Mouse (Mus musculus): ENCODE results near the gene Gucy2d.

The Gucy2d gene

DNA sequence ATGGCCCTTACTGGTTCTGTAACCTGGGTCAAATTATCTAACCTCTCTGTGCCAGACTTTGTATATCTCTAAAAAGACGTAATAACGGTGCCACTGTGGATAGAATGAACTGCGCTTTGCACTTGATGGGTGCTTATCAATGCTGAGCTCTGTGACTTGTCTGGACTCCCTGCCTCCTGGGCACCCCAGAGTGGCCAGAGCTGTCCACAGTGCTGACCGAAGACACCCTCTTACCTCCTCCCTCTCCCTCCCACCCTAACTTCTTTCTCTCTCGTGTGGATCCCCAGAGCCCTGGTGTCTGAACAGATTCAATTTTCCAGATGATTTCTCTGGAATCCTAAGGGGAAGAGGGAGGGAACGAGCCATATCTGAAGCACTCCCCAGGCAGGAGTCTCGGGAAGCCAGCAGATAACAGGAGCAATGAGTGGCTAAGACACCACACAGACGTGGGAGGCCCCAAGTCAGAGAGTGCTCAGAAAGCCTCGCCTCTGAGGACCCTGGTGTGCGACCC lies at the start of gene Gucy2d:
Gene Gucy2d (plus strand): TSS at position 461 of the 511 bp plus-strand sequence.
- DNase-seq (ENCODE audit: low spot score in 2 of 2): no peak

DNA sequence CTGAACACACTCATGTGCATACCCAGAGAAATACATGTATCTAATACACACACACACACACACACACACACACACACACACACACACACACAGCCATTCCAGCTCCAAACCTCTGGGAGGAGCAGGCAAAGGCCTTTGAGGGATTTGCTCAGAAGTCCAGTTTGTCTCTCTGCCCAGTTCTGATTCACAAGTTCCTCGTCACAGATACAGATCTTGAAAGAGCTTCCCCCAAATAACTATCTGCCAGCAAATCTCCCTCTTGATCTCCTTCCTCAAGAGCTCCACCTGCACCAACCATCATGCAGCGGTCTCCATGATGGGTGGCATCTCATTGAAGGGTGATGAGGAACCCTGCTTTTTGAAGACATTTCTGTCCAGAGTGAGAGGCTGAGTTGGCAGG lies 49.7 kb upstream of the Gucy2d start:
- no peak for DNase-seq (ENCODE audit: low spot score in 2 of 2)

GRCm38 (mm10) chr7:98391351-98391936 lies 48.8 kb upstream of the Gucy2d start:
- DNase-seq (ENCODE audit: low spot score in 2 of 2): peak in 1 of 2 experiments; percentile 17

DNA sequence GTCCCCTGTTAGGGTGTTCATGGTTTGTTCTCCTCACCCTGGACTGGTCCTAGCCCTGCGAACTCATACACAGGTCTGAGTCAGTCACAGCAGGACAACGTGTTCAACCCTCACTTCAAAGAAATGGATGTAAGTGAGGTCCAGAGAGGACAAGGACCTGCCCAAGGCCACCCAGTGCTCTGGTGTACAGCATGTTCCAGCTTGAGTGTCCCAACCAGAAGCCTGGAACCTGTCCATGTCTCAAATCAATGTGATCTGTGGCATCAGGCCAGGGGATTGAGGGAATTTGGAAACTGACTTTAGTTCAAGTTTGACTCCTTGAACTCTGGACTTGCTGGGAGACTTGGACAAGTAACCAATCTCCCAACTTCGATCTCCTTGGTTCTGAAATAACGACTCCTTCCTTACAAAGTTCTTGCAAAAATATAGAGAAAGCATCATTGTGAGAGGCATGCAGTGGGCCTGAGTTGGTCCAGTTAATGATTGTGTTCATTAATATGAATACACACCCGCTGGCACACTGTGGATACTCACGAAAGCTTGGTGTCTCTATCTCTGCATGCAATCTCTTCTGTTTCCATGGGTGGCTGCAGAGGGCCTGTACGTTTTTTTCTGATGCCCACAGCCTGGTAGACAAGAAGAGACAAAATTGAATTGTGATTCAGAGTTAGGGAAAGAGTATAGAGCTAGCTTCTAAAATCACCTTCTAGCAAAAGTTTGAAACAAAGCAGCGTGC lies 47.6 kb upstream of the Gucy2d start:
- no peak for DNase-seq (ENCODE audit: low spot score in 2 of 2)

- DNase-seq (ENCODE audit: low spot score in 2 of 2): no peak
These were observed 37.3 kb upstream of the Gucy2d start for GRCm38 (mm10) chr7:98402582-98403574.

- DNase-seq (ENCODE audit: low spot score in 2 of 2): peak in 1 of 2 experiments; percentile 3
These were observed 36.2 kb upstream of the Gucy2d start for GRCm38 (mm10) chr7:98403996-98404395.

- no peak for DNase-seq (ENCODE audit: low spot score in 2 of 2)
These were observed 32.6 kb upstream of the Gucy2d start for GRCm38 (mm10) chr7:98407615-98408014.

DNA sequence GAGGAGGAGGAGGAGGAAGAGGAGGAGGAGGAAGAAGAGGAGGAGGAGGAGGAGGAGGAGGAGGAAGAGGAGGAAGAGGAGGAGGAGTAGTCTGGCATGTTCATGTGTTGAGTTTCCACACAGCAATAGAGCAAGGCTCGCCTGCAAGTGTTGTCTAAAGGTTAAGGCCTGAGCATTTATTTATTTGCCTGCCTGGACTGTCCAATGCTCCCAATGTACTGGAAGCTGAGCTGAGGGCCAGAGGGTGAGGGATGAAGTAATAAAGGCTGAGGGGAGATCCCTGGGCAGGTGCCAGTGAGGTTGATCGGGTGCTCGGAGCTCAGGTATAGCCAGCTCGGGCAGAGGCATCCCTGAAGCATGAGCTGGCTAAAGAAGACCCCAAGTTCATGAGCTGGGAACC lies 27.1 kb upstream of the Gucy2d start:
- DNase-seq (ENCODE audit: low spot score in 2 of 2): no peak

GRCm38 (mm10) chr7:98415550-98415949 lies 24.7 kb upstream of the Gucy2d start:
- DNase-seq (ENCODE audit: low spot score in 2 of 2): no peak

DNA sequence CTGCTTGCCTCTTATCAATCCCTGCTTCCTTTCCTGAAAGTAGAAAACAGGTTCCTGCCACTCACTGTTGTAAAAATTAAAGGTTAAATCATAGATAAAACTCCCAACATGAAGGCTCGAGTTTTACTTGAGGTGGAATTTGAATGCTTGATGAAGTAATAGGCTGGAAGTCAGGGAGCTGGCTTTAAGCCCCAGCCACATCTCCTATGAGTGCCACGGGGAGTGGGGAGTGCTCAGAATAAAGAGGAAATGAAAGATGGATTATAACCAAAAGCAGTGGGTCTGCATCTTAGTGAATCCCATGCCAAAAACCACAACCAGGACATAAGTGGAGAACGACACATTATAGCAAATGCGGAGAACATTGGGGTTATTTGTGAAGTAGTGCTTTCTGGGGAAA lies 24.2 kb upstream of the Gucy2d start:
- DNase-seq (ENCODE audit: low spot score in 2 of 2): no peak

DNA sequence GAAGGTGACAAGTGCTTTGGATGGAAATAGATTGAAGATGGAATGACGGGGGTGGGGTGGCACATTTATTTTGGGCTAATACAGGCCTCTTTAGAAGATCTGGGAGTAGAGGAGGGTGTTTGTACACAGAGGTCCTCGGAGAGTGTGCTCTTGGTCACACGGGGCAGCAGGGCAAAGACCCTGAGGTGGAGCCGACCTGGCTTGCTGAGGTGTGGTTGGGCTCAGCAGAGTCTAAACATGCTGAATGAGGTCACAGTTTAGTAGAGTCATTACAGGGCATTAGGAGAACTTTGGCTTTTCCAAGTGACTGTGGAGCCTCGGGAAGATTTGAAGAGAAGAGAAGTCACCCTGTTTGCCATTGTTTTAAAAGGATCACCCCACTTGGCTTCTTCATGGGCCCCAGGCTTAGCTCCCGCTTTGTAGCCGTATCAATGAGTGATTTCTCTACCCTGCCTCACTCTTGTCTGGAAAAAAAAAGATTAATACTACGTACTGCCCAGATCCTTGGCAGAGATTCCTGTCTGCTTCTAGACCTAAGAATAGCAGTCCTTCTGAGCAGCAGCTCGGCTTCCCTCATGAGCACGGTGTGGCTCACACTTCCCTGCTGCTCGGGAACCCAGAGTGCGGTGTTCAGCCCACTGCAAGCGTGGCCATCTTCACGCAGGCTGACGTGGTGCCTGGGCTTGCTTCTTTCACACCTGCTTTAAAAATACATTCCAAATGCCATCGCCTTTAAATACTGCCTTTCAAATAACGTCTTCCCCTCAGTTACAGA lies 22.0 kb upstream of the Gucy2d start:
- peak; percentile 68 to 76 for DNase-seq (ENCODE audit: low spot score in 2 of 2)

GRCm38 (mm10) chr7:98419366-98419765 lies 20.9 kb upstream of the Gucy2d start:
- peak in 1 of 2 experiments; percentile 4 for DNase-seq (ENCODE audit: low spot score in 2 of 2)

GRCm38 (mm10) chr7:98423546-98423945 lies 16.7 kb upstream of the Gucy2d start:
- DNase-seq (ENCODE audit: low spot score in 2 of 2): no peak

DNA sequence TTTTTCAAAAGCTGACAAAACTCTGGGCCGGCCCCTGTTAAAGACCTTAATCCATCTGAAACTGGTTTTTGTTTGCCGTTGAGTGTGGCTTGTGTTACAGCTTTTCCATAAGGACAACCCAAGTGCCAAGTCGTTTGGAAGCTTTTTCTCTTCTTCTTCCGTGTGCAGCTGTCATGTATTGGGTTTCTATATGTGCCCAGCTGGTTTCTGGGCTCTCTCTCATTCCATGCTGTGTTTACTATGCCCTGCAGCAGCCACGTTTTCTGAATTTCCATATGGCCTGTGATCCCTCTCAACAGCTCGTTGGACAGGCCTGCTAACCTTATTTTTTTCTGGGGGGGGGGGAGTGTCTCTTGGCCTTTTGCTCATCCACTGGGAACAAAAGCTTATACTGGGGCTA lies 15.8 kb upstream of the Gucy2d start:
- no peak for DNase-seq (ENCODE audit: low spot score in 2 of 2)

- DNase-seq (ENCODE audit: low spot score in 2 of 2): no peak
These were observed 14.7 kb upstream of the Gucy2d start for GRCm38 (mm10) chr7:98425551-98425950.

DNA sequence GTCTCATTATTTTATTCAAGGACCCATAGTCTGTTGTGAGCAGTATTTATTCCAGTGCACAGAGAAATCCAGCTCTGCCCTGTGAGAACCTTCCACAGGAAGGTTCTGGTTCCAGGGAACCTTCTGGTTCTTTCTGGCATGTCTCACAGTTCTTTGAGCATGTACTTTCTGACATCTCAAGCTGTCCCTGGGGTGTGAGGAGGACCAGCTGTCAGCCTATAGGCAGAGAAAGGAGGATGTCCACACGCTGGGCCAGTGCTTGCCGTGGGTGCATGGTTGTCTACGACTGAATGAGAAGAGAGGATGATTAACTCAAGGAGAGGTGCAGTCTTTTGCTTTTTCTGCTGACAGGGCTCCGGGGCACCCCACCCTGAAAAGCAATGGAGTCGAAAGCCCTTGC lies 13.6 kb upstream of the Gucy2d start:
- DNase-seq (ENCODE audit: low spot score in 2 of 2): no peak

DNA sequence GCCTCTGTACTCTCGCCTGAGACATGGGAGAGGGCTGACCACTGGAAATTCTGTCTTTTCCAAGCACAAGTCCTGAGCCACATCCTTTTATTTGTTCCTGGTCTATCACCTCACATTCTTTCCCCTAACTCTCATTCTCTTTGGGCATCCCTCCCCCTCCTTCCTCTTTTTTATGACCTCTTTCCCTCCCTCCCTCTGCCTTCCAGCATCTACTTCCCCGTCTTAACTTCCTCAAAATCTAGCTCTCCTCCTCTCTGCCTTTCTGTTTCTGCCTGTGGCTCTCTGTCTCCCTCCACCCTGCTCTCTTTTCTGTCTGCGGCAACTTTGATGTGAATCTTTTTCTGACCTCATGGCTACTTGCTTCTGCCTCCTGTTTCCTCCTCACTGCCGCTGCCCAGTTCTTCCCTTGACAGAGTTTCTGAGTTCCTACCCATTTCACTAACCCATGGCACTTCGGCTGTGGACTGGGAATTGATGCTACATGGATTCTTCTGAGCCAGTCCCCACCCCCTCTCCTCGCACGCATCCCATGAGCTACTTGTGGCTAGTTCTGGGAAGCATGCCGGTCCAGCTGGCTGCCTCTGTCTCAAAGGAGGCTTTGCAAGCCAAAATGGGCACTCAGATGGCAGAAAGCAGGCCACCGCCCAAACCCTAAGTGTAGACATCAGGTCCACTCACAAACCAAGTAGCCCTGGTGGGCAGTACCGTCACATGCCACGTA lies 12.9 kb upstream of the Gucy2d start:
- no peak for DNase-seq (ENCODE audit: low spot score in 2 of 2)

- no peak for DNase-seq (ENCODE audit: low spot score in 2 of 2)
These were observed 10.6 kb upstream of the Gucy2d start for GRCm38 (mm10) chr7:98429579-98429978.

GRCm38 (mm10) chr7:98430785-98431184 lies 9.4 kb upstream of the Gucy2d start:
- DNase-seq (ENCODE audit: low spot score in 2 of 2): peak; percentile 55 to 72

GRCm38 (mm10) chr7:98437629-98438028 lies 2.6 kb upstream of the Gucy2d start:
- peak; percentile 19 to 33 for DNase-seq (ENCODE audit: low spot score in 2 of 2)

GRCm38 (mm10) chr7:98446873-98447272 lies 6.7 kb downstream of the Gucy2d start:
- DNase-seq (ENCODE audit: low spot score in 2 of 2): no peak

Data from frontal cortex, postnatal 36 days (tissue).